Mouse (Mus musculus): ENCODE results near the gene Frmd4a. TPM values are rescaled to one million over a fixed set of nuclear protein-coding genes. Genes with fewer than 3 reads are reported as not detected.

Gene Frmd4a
- total RNA-seq, 2 experiments from 2014 or later, result 194 to 301 TPM

GRCm38 (mm10) chr2:4260324-4261058 is 243.0 kb downstream of the Frmd4a start:
- ATAC-seq (replicated peaks; ENCODE audit: low FRiP score, poor library complexity, severe bottlenecking), result no peak

GRCm38 (mm10) chr2:4262667-4263066 is 245.2 kb downstream of the Frmd4a start:
- ATAC-seq (replicated peaks; ENCODE audit: low FRiP score, poor library complexity, severe bottlenecking), result no peak

- ATAC-seq (replicated peaks; ENCODE audit: low FRiP score, poor library complexity, severe bottlenecking), result no peak
These were observed 249.9 kb downstream of the Frmd4a start for GRCm38 (mm10) chr2:4267377-4267776.

DNA sequence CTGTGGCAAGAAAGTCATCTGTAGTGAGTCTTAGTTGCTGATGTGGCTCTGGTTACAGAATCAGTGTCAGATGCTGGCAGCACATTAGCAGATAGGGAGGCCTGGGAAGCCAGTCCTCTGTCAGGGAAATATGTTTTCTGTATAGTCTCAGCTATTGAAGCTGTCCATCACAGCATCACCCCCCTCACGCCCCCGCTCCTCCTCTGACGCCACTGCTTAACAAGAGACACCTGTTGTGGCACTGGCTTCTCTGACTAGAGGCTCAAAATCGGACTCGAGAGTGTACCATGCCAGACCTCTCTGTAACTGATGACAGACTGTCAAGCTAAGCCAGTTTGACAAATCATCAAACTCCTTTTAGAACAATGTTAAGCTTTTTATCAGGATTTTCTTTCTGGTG is 265.3 kb downstream of the Frmd4a start:
- ATAC-seq (replicated peaks; ENCODE audit: low FRiP score, poor library complexity, severe bottlenecking), result no peak

DNA sequence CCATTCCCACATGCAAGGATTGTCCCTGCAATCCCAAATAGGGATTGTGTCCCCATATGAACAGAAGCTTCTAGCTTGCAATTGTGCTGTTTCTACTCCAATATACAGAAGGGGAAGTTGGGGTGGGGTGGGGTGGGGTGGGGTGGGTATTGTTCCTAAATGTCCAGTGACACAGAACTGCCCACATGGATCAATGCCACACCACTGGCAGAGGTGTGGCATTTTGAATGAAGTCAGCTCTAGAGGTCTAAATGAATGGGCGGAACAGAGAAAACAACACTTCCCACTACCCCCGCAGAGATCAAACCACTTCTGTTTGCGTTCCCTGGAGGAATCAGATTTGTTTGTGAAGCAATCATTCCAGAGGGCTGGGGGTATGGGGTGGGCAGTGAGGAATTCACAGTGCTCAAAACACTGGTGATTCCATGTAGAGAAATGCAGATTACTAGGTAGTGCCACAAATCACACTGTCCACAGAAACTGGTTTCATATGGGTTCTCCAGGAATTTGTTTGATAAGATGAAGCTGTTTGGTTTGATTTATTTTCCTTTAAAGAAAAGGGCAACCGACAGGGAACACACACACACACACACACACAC is 268.3 kb downstream of the Frmd4a start:
- no peak for ATAC-seq (replicated peaks; ENCODE audit: low FRiP score, poor library complexity, severe bottlenecking)

DNA sequence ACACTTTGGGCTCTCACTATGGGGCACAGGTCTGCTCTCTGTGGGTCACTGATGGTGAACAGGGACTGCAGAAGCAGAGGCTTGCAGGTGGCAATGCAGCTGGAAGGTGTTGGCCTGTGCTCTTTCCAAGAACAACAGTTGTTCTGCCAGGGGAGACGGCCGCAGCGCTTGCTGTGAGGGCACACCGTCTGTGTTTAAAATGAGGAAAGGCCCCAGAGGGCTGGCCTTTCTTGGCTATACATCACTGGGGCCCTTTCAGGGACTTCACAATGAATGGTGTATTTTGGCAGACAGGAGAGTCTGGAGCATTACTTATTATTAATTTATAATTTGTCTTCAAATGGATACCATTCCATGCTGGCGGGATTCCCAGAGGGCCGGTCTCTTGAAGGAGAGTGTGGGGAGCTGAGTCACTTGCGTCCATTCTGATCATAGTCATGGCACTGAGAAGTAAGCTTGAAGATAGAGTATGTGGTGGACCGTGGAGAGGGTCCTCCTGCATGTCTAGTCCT is 268.9 kb downstream of the Frmd4a start:
- no peak for ATAC-seq (replicated peaks; ENCODE audit: low FRiP score, poor library complexity, severe bottlenecking)

GRCm38 (mm10) chr2:4290475-4290874 is 273.0 kb downstream of the Frmd4a start:
- ATAC-seq (replicated peaks; ENCODE audit: low FRiP score, poor library complexity, severe bottlenecking), result no peak

DNA sequence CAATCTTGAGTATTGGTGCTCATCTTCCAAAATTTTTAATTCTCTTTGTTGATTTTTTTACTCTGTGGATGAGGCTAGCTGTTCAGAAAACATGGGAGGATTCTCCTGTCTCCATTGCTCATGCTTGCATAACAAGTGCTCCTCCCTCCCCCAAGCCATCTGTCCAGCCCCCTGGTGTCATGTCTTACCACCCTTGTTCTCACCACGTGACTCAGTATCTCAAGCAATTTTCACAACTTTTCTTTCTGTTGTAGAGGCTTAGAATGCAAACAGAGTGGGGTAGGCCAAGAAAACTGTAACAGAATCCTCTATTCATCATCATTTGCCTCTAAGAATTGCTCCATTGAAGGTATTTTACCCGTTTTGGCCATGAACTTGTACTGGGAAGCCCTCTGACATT is 273.6 kb downstream of the Frmd4a start:
- ATAC-seq (replicated peaks; ENCODE audit: low FRiP score, poor library complexity, severe bottlenecking), result no peak

GRCm38 (mm10) chr2:4291671-4292070 is 274.2 kb downstream of the Frmd4a start:
- no peak for ATAC-seq (replicated peaks; ENCODE audit: low FRiP score, poor library complexity, severe bottlenecking)

- ATAC-seq (replicated peaks; ENCODE audit: low FRiP score, poor library complexity, severe bottlenecking), result no peak
These were observed 276.2 kb downstream of the Frmd4a start for GRCm38 (mm10) chr2:4293726-4294125.

DNA sequence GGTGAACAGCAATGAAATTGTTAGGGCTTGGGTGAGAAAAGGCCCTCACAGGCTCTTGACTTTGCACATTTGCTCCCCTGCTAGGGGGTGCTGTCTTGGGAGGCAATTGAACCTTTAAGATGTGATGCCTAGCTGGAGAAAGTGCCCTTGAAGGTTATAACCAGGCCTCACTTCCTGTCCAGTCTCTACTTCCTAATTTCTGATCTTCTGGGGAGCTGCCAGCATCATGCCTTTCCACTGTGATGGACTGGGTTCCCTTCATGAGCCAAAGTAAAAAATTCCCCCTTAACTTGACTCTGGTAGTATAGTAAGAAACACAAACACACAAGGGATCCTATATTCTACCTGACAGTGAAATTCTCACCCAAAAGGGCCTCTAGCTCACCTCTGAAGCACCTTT is 278.1 kb downstream of the Frmd4a start:
- ATAC-seq (replicated peaks; ENCODE audit: low FRiP score, poor library complexity, severe bottlenecking), result no peak

- ATAC-seq (replicated peaks; ENCODE audit: low FRiP score, poor library complexity, severe bottlenecking), result no peak
These were observed 279.4 kb downstream of the Frmd4a start for GRCm38 (mm10) chr2:4296881-4297280.

DNA sequence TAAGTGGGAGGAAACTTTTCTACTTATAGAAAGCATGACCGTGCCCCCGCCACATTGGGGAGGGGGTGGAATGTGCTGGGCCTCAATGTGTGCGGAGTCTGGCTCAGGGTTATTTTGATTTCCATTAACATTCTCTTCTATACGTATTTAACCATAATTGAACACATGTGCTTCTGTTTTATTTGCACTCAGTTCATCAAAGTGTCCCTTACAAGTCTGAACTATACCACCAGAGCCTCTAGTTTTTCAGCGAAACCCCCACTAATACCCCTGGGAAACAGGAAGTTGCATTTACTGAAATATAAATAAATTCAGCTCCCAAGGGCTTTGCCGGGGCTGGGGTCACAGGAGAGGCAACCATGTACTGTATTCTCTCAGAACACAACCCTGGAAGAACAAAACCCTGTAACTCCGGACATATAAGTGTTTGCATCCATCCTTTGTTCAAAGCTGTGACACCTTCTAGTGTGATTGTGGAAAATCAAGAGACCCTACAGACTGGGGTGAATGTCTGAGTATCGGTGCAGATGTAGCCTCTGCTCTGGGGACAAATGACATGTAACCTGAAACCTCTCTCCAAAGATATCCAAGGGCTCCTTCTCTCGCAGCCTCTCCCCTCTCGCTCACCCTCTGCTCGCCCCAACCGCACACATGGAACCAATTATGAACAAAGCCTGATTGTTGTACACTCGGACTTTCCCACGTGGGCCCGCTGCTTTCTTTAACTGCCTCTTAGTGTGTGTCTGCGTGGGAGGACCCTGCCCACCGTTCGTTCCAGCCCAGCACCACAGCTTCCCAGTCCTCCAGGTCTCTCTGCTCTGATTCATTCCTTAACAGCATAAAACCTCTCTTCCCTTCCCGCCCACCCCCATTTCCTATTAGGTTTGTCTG is 281.1 kb downstream of the Frmd4a start:
- no peak for ATAC-seq (replicated peaks; ENCODE audit: low FRiP score, poor library complexity, severe bottlenecking)

DNA sequence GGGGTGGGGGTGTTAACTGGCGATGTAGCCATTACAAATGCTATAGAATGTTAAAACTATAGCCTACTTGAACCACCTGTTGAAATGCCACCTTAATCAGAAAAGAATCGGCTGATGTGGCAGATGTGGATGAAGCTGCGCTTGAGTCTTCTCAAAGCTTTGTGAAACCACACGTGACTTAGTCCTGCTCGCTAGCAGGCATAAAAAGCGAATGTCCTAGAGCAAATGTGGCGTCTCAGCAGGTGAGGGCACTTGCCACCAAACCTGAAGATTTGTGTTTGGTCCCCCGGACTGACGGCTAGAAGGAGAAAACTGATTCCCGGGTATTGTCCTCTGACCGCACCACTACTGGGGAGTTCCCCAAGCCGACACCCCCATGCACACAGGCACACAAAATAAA is 282.1 kb downstream of the Frmd4a start:
- no peak for ATAC-seq (replicated peaks; ENCODE audit: low FRiP score, poor library complexity, severe bottlenecking)

GRCm38 (mm10) chr2:4300383-4300811 is 282.9 kb downstream of the Frmd4a start:
- ATAC-seq (replicated peaks; ENCODE audit: low FRiP score, poor library complexity, severe bottlenecking), result no peak

GRCm38 (mm10) chr2:4300816-4301215 is 283.3 kb downstream of the Frmd4a start:
- ATAC-seq (replicated peaks; ENCODE audit: low FRiP score, poor library complexity, severe bottlenecking), result no peak

DNA sequence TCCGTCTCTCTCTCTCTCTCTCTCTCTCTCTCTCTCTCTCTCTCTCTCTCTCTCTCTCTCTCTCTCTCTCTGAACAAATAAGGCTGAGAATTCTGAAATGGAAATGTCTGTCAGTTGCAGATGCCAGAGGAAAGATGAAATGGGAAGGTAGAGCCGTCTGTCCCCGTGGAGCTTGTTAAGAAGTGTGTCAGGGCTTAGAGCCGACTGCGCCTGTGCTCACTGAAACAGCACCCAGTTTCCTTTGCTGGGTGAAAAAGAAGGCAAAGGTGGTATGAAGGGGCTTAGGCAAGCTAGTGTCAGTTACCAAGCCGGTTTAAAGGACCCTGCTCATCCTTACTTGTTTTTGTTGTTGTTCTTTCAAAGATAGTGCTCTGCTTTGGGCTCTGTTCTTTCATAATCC is 283.7 kb downstream of the Frmd4a start:
- ATAC-seq (replicated peaks; ENCODE audit: low FRiP score, poor library complexity, severe bottlenecking), result no peak

DNA sequence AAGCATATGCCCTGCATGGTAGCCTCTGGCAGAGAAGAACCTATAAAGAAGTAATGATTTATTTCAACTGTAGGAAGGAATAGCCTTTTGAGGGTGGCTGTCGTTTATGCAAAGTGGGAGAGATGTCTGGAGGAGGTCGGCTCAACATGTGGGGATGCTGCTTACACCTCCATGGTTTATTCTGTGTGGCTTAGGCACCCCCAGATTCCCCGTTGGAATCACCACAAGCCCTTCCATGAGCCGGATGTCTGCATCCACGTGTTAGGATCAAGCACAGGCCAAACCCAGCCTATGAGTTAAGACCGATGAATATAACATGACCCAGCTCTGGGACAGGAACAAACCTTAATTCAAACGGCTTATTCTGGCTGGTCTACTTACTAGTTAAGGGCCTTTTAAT is 284.2 kb downstream of the Frmd4a start:
- ATAC-seq (replicated peaks; ENCODE audit: low FRiP score, poor library complexity, severe bottlenecking), result no peak

DNA sequence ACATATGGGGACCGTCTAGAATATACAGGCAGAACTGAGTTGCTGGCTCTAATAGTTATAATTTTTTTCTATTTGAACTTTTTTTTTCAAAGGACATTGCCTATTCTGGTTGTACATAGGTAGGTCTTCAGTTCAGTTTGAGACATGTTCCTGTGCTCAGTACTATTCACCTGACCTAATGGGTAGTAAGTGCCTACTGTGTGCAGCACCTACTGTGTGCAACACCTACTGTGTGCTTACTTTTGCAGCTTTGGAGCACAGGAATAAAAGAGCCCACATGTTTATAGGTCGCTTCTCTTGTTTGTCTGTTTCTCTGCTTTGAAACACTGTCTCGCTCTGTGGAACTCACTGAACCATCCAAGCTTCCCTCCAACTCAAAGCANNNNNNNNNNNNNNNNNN is 284.6 kb downstream of the Frmd4a start:
- no peak for ATAC-seq (replicated peaks; ENCODE audit: low FRiP score, poor library complexity, severe bottlenecking)

DNA sequence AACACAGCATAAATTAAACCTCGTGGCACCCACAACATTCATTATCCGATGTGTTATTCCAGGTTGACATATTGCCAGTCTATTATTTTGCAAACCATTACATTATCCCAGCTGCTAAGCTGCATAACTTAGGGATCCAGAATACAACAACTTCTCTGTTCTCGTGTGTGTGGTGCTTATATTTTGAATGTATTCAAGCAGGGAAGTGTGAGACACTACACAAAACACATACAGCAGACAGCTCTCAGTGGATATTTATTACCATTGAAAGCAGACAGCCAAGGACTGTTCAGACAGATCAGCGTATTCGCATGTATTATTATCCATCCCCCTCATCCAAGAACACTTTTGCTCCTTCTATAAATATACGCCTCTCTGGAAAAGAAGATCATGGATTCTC is 289.6 kb downstream of the Frmd4a start:
- ATAC-seq (replicated peaks; ENCODE audit: low FRiP score, poor library complexity, severe bottlenecking), result no peak

GRCm38 (mm10) chr2:4314545-4314944 is 297.0 kb downstream of the Frmd4a start:
- ATAC-seq (replicated peaks; ENCODE audit: low FRiP score, poor library complexity, severe bottlenecking), result no peak

Data from erythroblast, adult 5-6 weeks (primary cell).